Mouse (Mus musculus): ENCODE measurements around the gene Gprc5c. TPM values are rescaled to one million over a fixed set of nuclear protein-coding genes. Genes with fewer than 3 reads are reported as not detected.
A peak's percentile ranks its signal among the peaks of the same experiment; 100 is the strongest.

Gene Gprc5c
- polyA plus RNA-seq, 1 experiment from 2014 or later, result 39.2 TPM

- 69% methylated on average over 1 of the region's 1 CpGs for WGBS
- Histone ChIP-seq H3K4me2 (no peak overlapping the region), H3K4me1 (ENCODE audit: insufficient read depth) (no peaks in the 10 kb centered on the region; the same call in 1 of the 2 replicates), H3K9ac (no peak overlapping the region), H3K36me3 (ENCODE audit: insufficient read depth) (no peaks in the 10 kb centered on the region), H3K27ac (ENCODE audit: low read depth) (no peak overlapping the region), H3K4me3 (ENCODE audit: low read depth, low read length) (no peak overlapping the region), H3K27me3 (ENCODE audit: insufficient read depth, low read length) (no peaks in the 10 kb centered on the region), H3K9me3 (ENCODE audit: low read depth, low read length) (no peaks in the 10 kb centered on the region)
- ATAC-seq (ENCODE audit: insufficient read depth) (no peak), DNase-seq (peak; percentile 31)
- peak; percentile 30 for TF ChIP-seq CTCF (IDR thresholded peaks at IDR 0.05; ENCODE audit: low read depth)
Measured at GRCm38 (mm10) chr11:114809371-114809770, 41.6 kb upstream of the Gprc5c start.

- Histone ChIP-seq H3K4me3 (ENCODE audit: low read depth, low read length) (no peak overlapping the region), H3K4me1 (ENCODE audit: insufficient read depth) (no peaks in the 10 kb centered on the region; the same call in 1 of the 2 replicates), H3K36me3 (ENCODE audit: insufficient read depth) (no peaks in the 10 kb centered on the region), H3K4me2 (no peak overlapping the region), H3K27me3 (ENCODE audit: insufficient read depth, low read length) (no peaks in the 10 kb centered on the region), H3K9me3 (ENCODE audit: low read depth, low read length) (no peaks in the 10 kb centered on the region), H3K9ac (no peak overlapping the region), H3K27ac (ENCODE audit: low read depth) (no peak overlapping the region)
- ATAC-seq (ENCODE audit: insufficient read depth) (no peak), DNase-seq (peak; percentile 38)
- TF ChIP-seq CTCF (IDR thresholded peaks at IDR 0.05; ENCODE audit: low read depth), result no peak
- 23% methylated on average over 4 of the region's 4 CpGs for WGBS
Measured at GRCm38 (mm10) chr11:114810344-114810743, 40.6 kb upstream of the Gprc5c start.

GRCm38 (mm10) chr11:114812731-114813240 lies 38.2 kb upstream of the Gprc5c start:
- TF ChIP-seq CTCF (IDR thresholded peaks at IDR 0.05; ENCODE audit: low read depth), result peak; percentile 96
- peak; percentile 95 for DNase-seq
- no peaks in the 10 kb centered on the region; the same call in 1 of the 2 replicates for H3K4me1 ChIP-seq (ENCODE audit: insufficient read depth)
- no peaks in the 10 kb centered on the region for H3K27me3 ChIP-seq (ENCODE audit: insufficient read depth, low read length)
- peak; percentile 74 for ATAC-seq (ENCODE audit: insufficient read depth)
- WGBS, result 10% methylated on average over 6 of the region's 6 CpGs
- no peaks in the 10 kb centered on the region for H3K36me3 ChIP-seq (ENCODE audit: insufficient read depth)
- H3K4me3 ChIP-seq (ENCODE audit: low read depth, low read length), result no peak overlapping the region
- H3K9ac ChIP-seq, result no peak overlapping the region
- no peaks in the 10 kb centered on the region for H3K9me3 ChIP-seq (ENCODE audit: low read depth, low read length)
- no peak overlapping the region for H3K4me2 ChIP-seq
- no peak overlapping the region for H3K27ac ChIP-seq (ENCODE audit: low read depth)

GRCm38 (mm10) chr11:114814873-114815592 lies 35.9 kb upstream of the Gprc5c start:
- Histone ChIP-seq H3K36me3 (ENCODE audit: insufficient read depth) (no peaks in the 10 kb centered on the region), H3K27ac (ENCODE audit: low read depth) (no peak overlapping the region), H3K27me3 (ENCODE audit: insufficient read depth, low read length) (no peaks in the 10 kb centered on the region), H3K4me2 (no peak overlapping the region), H3K9me3 (ENCODE audit: low read depth, low read length) (no peaks in the 10 kb centered on the region), H3K9ac (no peak overlapping the region), H3K4me1 (ENCODE audit: insufficient read depth) (peaks cover 3% of the 10 kb centered on the region), H3K4me3 (ENCODE audit: low read depth, low read length) (no peak overlapping the region)
- no peak; the same call in 1 of the 2 replicates for ATAC-seq (ENCODE audit: insufficient read depth)
- peak; percentile 48 for DNase-seq
- 57% methylated on average over 11 of the region's 11 CpGs for WGBS
- TF ChIP-seq CTCF (IDR thresholded peaks at IDR 0.05; ENCODE audit: low read depth), result no peak

- no peaks in the 10 kb centered on the region for H3K27me3 ChIP-seq (ENCODE audit: insufficient read depth, low read length)
- no peak overlapping the region for H3K4me2 ChIP-seq
- no peaks in the 10 kb centered on the region for H3K36me3 ChIP-seq (ENCODE audit: insufficient read depth)
- no peak overlapping the region for H3K27ac ChIP-seq (ENCODE audit: low read depth)
- no peak for DNase-seq
- H3K9ac ChIP-seq, result no peak overlapping the region
- 85% methylated on average over 4 of the region's 4 CpGs for WGBS
- H3K4me3 ChIP-seq (ENCODE audit: low read depth, low read length), result no peak overlapping the region
- no peak for ATAC-seq (ENCODE audit: insufficient read depth)
- H3K9me3 ChIP-seq (ENCODE audit: low read depth, low read length), result no peaks in the 10 kb centered on the region
- peaks cover 3% of the 10 kb centered on the region for H3K4me1 ChIP-seq (ENCODE audit: insufficient read depth)
- no peak for TF ChIP-seq CTCF (IDR thresholded peaks at IDR 0.05; ENCODE audit: low read depth)
Measured at GRCm38 (mm10) chr11:114816934-114817333, 34.0 kb upstream of the Gprc5c start.

GRCm38 (mm10) chr11:114818185-114818584 lies 32.8 kb upstream of the Gprc5c start:
- H3K9ac ChIP-seq, result no peak overlapping the region
- no peak for TF ChIP-seq CTCF (IDR thresholded peaks at IDR 0.05; ENCODE audit: low read depth)
- H3K36me3 ChIP-seq (ENCODE audit: insufficient read depth), result no peaks in the 10 kb centered on the region
- no peaks in the 10 kb centered on the region for H3K9me3 ChIP-seq (ENCODE audit: low read depth, low read length)
- no peak overlapping the region for H3K4me2 ChIP-seq
- ATAC-seq (ENCODE audit: insufficient read depth), result no peak
- H3K27ac ChIP-seq (ENCODE audit: low read depth), result no peak overlapping the region
- no peak for DNase-seq
- no peaks in the 10 kb centered on the region for H3K27me3 ChIP-seq (ENCODE audit: insufficient read depth, low read length)
- WGBS, result 92% methylated on average over 7 of the region's 7 CpGs
- H3K4me3 ChIP-seq (ENCODE audit: low read depth, low read length), result no peak overlapping the region
- peaks cover 3% of the 10 kb centered on the region for H3K4me1 ChIP-seq (ENCODE audit: insufficient read depth)

- whole genome bisulfite sequencing, result 30% methylated on average over 2 of the region's 2 CpGs
- no peaks in the 10 kb centered on the region for H3K27me3 ChIP-seq (ENCODE audit: insufficient read depth, low read length)
- no peak overlapping the region for H3K4me2 ChIP-seq
- H3K9me3 ChIP-seq (ENCODE audit: low read depth, low read length), result no peaks in the 10 kb centered on the region
- H3K27ac ChIP-seq (ENCODE audit: low read depth), result peak overlapping the region; percentile 77; the same call in 1 of the 2 replicates
- H3K4me3 ChIP-seq (ENCODE audit: low read depth, low read length), result no peak overlapping the region
- H3K4me1 ChIP-seq (ENCODE audit: insufficient read depth), result peaks cover 5% of the 10 kb centered on the region
- no peak for TF ChIP-seq CTCF (IDR thresholded peaks at IDR 0.05; ENCODE audit: low read depth)
- no peaks in the 10 kb centered on the region for H3K36me3 ChIP-seq (ENCODE audit: insufficient read depth)
- no peak overlapping the region for H3K9ac ChIP-seq
- ATAC-seq (ENCODE audit: insufficient read depth) (no peak), DNase-seq (no peak)
Measured at GRCm38 (mm10) chr11:114819110-114819509, 31.8 kb upstream of the Gprc5c start.
